Mouse (Mus musculus) CD4-positive helper T cell, adult 2 months (primary cell): Measurements from ENCODE around the gene Ugt1a5.
A peak's percentile ranks its signal among the peaks of the same experiment; 100 is the strongest.

Experiments used
- DNase-seq: peaks from one replicate; pipeline ENCODE4 v3.0.0-alpha.2; 2012; ENCODE audit warnings: low read depth, missing footprints, low spot score

Ugt1a5 gene

DNA sequence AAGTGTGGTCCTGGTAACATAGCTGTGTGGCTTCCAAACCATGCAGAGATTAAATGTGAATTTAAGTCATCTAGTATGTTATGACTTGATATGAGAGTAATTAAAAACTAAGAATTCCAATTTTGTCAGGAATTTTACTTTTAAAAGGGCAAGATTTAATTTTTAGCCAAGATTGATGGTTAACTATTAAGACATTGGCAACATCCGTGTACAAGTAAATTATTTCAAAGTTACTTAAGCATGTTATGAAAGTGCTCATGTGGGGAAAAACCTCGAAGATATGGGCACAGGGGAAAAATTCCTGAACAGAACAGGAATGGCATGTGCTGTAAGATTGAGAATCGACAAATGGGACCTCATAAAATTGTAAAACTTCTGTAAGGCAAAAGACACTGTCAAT is 31.6 kb downstream of the Ugt1a5 start:
- no peak for DNase-seq

DNA sequence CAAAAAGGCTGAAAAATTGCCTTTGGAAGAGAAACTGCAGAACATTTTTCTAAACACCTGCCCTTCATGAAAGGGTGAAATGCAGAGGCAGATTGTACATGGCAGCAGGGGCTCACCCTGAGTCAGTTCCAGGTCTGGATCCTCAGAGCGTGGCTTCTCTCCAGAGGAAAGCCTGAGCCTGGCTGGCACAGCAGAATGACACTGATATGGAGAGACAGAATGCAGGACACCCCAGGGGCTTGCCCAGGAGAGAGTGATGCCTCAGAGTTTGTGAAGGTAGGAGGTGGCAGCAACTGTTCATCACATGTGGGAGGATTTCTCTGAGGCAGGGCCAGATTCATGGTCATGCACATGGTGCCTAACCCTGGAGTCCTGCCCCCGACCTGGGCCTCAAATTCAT is 34.2 kb downstream of the Ugt1a5 start:
- DNase-seq = no peak

DNA sequence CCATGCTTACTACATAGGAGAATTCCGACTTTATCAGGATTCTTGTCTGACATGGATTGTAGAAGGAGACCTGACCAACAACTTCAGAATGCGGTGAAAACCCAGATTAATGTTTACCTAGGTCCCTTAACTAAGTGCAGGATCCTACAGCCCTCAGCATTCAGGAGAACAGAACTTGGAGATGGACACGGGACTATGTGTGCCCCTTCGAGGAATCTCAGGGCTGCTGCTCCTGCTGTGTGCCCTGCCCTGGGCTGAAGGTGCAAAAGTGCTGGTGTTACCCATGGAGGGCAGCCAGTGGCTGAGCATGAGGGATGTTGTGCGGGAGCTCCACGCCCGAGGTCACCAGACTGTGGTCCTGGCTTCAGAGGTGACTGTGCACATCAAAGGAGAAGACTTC is 34.6 kb downstream of the Ugt1a5 start, which contains the start of gene Ugt1a2:
Gene Ugt1a2 (plus strand): TSS at position 146 of the 400 bp plus-strand sequence.
- DNase-seq = no peak

DNA sequence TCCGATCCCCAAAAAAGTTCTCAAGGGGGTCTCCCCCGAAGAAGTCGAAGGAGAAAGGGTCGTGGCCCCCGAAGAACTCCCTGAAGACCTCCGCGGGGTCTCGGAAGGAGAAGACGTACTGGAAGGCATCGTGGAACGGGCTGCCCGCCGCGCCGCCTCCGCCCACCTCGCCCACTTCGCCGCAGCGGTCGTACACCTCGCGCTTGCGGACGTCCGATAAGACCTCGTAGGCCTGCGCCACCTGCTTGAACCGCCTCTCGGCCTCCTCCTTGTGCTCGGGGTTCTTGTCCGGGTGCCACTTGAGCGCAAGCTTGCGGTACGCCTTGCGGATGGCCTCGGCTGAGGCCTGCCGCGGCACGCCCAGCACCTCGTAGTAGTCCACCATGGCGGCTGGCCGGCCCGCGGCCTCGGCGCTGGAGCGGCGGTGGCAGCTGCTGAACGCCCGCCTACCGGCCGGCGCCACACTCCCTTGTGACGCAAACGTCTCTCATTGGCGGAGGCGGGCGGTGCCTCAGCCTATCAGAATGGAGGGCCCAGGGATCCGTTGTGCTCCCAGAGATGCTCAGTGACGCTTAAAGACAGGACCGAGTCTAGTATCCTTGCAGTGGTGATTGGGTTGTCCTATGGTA is 39.6 kb downstream of the Ugt1a5 start, which contains the start of gene Dnajb3:
Gene Dnajb3 (minus strand): TSS at position 489 of the 629 bp plus-strand sequence.
- DNase-seq = peak; percentile 67

DNA sequence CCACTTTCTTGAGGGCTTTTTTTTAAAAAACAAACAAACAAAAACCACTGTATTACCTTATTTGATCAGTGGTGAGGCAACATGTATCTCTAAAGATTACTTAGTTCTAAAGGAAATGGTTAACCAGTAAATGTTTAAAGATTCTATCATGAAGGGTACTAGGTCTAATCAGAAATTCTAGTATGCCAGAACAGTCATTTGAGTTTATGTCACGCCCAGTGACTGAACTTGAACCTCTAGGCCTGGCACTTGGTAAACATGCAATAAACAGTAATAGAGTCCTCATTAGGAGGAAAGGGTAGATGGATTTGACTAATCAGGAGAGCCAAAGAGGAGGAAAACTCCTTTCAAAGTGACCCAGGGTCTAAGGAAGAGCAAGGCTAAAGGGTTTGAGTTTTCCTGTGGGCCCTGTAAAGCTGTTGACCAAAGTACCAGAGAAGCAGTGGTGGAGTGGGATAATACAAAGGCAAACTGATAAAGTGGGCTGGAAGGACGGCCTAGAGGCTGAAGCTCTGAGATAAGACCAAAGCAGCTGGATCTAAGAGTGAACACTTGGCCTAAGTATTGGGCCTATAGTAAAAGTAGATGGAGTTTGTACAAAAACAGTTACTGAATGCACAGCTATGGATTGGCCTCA is 41.1 kb downstream of the Ugt1a5 start:
- no peak for DNase-seq

DNA sequence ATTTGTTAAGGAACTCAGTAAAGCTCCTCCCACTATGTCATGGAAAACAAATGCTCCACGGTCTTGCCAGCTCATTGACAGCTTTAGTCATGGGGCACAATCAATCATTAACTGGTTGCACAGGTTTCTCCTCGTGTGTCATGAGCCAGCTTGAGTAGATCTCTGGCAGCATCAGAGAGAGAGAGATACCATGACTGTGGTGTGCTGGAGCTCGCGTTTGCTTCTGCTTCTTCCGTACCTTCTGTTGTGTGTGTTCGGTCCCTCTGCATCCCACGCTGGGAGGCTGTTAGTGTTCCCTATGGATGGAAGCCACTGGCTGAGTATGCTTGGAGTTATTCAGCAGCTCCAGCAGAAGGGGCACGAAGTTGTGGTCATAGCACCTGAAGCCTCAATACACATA is 46.0 kb downstream of the Ugt1a5 start, which contains the start of gene Ugt1a1:
Gene Ugt1a1 (plus strand): TSS at position 148 of the 400 bp plus-strand sequence.
- DNase-seq = peak; percentile 14

DNA sequence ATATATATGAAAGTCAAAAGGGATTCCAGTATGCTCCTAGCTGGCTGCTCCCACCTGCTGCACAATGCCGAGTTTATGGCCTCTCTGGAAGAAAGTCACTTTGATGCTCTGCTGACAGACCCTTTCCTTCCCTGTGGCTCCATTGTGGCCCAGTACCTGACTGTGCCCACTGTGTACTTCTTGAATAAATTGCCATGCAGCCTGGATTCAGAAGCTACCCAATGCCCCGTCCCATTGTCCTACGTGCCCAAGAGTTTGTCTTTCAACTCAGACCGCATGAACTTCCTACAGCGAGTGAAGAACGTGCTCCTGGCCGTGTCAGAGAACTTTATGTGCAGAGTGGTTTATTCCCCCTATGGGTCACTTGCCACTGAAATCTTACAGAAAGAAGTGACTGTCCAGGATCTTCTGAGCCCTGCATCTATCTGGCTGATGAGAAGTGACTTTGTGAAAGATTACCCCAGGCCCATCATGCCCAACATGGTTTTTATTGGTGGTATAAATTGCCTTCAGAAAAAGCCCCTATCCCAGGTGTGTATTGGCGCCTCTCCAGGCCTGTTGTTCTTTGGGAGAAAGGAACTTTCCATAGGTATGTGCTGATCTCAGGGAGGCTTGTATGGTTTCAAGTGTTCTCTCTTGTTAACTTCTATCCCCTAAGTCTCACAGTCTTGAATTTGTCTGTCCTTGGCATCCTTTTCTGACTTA is 46.7 kb downstream of the Ugt1a5 start:
- peak; percentile 12 for DNase-seq

DNA sequence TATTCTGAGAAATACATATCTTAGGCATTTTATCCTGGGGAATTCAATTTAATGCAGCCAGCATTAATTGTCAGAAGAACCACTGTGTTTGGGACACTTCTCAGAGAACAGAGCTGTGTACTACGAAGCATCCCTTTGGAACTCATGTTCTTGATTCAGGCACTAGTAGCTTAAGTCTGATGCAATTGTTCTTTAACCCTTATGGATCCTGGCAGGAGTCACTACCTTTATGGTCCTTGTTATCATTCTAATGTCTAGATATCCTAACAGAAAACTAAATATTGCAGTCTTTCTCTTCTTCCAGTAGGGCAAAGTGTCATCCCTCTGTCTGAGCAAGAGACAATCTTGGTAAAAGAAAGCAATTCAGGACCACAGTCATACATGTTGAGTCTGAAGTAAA is 47.2 kb downstream of the Ugt1a5 start:
- DNase-seq = peak; percentile 3

DNA sequence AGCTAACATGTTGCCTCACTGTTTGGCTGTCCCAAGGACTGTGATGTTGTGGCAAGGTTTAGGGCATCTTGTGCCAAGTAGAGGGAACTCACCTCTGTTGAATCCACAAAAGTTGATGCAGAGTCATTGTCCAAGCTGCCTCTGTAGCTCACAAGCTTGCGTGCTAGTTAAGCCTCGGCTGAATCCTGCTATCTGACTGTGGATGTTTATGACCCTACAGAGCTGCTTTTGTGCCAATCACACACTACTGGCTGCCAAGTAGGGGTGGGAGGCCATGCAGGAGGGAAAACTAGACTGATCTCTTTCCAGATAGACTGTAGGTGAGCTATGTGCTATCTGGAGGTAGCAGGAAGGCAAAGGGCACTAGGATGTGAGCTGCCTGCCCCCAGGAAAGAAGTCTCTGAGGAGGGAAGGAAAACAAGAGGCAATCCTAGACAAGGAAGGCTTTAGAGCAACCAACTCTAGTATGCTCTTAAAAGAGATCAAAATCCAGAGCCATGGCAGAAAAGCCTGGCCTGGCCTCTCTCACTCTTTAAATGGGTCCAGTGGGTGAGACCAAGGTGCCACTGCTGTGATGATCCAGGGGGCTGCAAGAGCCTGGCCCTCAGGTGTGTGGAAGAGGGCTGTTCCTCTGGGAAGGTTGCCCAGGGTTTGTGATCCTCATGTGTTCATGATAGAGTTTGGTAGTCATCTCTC is 48.1 kb downstream of the Ugt1a5 start:
- peak; percentile 18 for DNase-seq

DNA sequence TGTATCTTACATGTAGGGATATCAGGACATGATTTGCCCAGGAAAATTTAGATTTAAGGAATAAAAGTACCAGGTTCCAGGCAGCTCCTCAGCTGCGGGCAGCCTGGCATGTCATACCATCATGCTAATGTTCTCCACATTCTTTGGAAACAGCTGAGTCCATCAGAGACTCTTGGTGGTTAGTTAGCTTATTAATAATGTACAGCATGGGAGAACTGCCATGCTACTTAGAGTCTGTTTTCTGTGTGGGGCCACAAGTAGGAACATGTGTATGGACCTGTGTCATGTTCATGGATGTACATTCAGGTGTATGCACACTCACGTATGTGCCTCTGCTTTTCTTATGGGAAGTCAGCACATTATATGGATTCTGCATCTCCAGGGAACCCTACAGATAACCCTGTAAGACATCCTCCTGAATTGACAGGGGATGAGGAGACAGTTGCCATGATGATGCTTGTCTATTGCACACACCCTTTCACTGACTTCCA is 48.7 kb downstream of the Ugt1a5 start:
- DNase-seq = peak; percentile 12

DNA sequence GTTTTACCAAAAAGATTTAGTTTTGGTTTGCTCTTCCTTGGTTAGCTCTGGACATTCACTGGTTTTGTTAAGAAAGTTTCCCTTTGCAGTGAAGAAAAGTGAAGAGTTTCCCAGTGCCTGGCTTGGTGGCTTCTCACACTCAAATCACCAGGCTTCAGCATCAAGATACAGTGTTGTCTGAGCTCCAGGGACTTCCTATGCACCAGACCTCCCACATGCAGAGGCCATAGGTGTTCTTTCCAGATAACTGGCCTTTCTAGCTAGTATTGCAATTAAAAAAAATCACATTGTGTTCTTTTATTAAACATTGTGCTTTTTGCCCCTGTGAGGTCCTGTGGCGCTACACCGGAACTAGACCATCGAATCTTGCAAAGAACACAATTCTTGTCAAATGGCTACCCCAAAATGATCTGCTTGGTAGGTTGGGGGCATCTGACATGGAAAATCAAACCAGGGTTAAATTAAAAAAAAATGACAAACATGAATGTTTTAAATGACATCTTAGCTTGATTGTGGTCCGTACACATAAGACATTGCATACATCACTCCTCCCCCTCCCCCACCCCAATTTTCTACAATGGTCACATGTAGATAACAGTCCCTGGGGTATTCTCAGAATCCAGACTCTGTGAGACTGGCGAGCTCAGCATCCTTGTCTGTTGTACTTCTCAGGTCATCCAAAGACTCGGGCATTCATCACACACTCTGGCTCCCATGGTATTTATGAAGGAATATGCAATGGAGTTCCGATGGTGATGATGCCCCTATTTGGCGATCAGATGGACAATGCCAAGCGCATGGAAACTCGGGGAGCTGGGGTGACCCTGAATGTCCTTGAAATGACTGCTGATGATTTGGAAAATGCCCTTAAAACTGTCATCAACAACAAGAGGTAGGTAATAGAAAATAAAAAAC is 49.9 kb downstream of the Ugt1a5 start:
- peak; percentile 14 for DNase-seq

DNA sequence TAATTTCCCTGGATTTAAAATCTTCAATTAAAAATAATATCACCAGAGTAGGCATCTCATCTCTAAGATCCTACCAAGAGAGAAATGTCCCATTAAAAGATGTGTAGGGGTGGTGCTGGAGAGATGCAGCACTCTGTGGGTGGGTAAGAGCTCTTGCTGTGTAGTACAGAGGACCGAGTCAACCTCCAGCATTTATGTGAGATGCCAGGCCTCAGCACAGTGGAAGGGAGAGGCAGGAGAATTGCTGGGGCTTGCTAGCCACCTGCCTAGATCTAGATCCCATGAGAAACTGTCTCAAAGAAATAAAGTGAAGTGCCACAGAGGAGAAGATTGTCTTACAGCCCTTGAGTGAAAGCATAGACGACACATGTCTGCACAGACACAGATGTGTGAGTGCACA is 50.7 kb downstream of the Ugt1a5 start:
- peak; percentile 10 for DNase-seq

DNA sequence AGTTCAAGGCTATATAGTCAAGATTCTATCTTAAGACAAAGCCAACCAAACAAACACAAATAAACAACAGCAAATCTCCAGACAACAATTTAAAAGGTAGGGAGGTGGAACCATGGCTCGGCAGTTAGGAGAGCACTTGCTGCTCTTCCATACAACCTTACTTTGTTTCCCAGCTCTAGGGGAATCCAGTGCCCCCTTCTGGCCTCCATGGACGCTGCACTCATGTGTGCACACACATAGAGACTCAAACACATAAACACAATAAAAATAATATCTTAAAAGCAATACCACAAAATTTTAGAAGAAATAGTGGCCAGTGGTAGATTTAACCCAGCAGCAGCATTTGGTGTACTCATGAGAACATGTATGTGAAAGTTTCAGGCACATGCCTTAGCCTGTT is 51.3 kb downstream of the Ugt1a5 start:
- peak; percentile 28 for DNase-seq

DNA sequence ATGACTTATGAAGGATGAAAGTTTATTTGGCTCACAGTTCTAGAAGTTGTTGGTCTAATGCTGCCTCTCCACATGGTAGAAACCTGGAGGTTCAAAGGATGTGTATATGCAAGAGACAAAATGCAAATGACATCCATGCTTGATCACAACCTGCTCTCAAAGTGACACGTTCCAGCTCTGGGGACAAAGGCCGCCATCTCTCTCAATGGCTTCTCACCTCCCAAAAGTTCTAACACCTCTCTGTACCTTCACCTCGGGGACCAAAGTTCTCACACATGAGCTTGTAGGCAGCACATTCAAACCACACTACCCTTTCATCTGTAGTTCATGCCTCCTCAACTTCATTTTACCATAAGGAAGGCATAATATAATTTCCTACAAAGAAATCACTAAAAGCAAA is 51.8 kb downstream of the Ugt1a5 start:
- DNase-seq = peak; percentile 24

DNA sequence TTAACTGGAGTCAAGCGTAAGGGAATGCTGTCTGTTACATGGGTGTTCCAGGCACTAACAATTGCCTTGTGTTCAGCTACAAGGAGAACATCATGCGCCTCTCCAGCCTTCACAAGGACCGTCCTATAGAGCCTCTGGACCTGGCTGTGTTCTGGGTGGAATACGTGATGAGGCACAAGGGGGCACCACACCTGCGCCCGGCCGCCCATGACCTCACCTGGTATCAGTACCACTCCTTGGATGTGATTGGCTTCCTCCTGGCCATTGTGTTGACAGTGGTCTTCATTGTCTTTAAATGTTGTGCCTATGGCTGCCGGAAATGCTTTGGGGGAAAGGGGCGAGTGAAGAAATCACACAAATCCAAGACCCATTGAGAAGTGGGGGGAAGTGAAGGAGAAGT is 52.2 kb downstream of the Ugt1a5 start:
- DNase-seq = peak; percentile 16

DNA sequence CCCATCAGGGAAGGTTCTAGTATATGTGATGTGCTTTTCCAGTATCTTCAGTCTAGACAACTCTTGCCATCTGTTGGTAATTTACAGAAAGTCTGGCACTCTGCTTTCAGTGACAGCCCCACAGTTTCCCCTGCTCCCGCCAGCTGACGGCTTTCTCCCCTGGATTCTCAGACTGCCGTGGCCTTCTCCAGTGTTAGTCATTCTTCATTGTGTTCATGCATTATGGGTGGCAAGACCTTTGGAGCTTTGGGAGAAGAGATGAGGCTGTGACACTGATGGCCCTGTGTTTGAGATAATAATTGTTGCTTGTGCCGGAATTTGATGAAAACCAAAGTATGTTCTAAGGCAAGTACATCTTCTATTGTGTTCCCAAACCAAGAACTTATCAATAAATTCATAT is 52.8 kb downstream of the Ugt1a5 start:
- peak; percentile 5 for DNase-seq

DNA sequence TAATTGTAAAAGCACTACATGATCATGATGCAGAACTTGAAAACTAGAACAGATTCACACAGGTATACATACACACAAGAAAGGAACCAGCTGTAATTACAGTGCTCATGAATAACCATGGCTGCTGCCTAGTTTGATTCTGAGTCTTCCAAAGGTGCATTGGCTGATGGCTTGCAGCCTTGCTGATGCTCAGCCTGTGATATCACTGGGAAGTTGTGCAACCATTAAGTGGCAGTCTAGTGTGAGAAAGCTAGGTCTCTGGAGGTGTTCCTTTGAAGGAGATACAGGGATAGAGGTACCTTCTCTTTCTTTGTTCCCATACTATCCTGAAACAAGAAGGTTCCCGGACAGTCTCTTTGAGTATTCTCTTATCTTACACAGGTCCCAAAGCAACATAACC is 53.2 kb downstream of the Ugt1a5 start:
- peak; percentile 23 for DNase-seq

DNA sequence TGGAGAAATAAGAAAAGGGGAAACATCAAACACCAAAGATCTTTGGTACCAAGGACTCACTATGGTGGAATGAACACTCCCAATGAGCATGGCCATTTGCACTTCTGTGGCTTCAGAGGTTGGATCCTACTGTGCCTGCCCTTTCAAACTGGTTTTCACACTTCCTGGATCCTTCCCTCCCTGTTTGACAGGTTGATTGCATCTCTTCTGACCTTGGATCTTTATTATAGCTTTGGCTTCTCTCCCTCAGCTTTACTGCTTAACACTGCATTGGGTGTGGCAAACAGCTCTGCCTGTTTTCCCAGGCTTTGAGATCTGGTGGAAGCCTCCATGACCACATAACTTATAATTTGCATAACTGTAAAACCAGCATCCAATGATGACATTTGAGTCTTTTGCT is 54.5 kb downstream of the Ugt1a5 start:
- DNase-seq = peak; percentile 16

DNA sequence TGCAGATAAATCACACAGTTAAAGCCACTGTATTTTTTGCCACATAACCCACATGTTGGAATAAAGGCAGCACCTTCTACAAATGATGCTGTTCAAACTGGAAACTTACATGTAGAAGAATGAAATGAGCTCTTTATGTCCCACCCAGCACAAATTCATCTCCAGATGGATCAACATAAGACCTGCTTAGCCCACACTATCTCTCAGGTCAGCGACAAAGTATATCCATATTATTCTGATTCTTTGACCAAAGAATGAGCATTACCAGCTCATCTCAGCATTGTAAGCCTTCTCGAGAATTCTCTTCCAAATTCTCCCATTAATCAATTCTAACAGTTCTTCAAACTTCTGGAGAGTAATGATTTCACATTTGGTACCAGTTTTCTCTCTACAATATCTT is 56.4 kb downstream of the Ugt1a5 start:
- DNase-seq = peak; percentile 7

DNA sequence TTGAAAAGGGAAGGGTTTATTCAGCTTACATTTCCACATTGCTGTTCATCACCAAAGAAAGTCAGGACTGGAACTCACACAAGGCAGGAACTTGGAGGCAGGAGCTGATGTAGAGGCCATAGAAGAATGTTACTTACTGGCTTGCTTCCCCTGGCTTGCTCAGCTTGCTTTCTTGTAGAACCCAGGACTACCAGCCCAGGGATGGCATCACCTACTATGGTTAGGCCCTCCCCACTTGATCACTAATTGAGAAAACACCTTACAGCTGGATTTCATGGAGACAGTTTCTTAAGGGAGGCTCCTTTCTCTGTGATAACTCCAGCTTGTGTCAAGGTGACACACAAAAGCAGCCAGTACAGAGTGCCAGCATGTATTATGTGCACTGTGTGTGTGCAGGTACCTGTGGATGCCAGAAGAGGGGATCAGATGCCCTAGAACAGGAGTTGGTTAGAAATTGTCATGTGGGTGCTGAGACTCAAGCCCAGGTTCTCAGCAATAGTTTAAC is 57.3 kb downstream of the Ugt1a5 start:
- peak; percentile 15 for DNase-seq

DNA sequence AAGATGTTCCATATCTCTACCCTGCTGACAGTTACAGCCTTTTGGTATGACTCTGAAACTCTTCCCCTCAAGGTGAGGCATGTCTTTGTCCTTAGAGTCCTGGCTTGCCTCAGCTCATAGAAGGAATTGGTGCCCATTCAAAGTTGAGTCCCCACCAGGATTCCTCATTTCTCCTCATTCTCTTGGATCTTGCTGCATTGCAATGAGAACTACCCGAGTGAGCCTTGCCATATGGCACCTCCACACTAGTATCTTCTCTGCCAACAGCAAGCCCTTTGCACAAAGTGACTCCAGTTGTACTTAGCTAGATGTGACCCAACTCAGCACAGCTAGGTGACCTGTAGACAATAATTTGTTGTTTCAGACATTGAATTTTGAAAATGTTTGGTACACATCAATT is 57.8 kb downstream of the Ugt1a5 start:
- DNase-seq = peak; percentile 24
